Mouse (Mus musculus): Measurements from ENCODE around the gene Plk4.
"Not testable (repeated sequence)": the region's sequence is repeated elsewhere in the genome, so short reads cannot be mapped to it uniquely, and the experiment has no call there.

The Plk4 gene

DNA sequence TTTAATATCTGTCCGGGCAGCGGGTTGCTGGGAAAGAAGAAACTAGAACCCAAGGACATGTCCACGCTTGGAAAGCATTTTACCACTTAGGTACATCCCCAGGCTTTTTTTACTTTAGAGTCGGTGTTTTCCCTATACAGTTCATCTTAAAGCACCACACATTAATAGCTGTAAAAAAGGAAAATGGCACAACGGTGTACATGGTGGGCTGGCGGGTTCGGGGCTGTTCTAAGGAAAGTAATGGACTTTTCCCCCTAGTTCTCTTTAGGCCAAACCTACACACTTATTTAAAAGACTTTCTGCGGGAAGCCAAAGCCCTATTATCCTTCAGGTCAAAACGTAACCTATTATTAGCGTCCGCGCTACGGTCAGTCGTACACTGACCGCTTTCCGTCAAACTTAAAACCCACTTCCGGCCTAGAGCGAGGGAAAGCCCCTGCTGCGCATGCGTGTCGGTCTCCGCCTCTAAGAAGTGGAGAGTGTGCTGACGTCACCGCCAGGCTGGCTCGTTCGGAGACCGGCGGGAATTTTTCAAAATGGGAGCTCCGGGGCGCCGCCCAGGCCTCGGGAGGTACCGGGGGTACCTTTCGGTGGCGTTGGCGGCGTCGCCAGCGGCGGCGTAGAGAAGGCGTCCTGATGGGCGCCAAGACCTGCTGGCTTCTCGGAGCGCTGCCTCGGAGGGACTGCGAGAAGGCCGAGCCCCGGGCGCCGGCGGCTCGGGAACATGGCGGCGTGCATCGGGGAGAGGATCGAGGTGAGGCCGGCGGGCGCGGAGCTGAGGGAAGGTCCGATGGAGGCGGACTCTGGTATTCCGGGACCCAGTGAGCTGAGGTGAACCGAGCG is at the start of gene Plk4:
Gene Plk4 (plus strand): TSS at position 490 of the 843 bp plus-strand sequence.
- DNase-seq (ENCODE audit: low spot score), result peak; percentile 91

DNA sequence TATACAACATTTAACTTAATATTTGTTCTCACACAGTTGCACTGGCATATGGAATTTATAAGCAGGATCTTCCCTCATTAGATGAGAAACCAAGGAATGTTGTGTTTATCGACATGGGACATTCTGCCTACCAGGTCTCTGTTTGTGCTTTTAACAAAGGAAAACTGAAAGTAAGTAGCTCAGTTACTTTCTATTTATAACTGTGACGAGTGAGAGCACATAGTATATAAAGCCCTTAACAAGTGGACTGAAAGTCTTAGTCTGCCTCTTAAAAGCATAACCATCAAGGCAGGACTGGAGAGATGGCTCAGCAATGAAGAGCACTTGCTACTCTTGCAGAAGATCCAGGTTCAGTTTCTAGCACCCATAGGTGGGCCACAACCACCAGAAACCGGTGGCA is 39.1 kb upstream of the Plk4 start:
- DNase-seq (ENCODE audit: low spot score), result no peak

DNA sequence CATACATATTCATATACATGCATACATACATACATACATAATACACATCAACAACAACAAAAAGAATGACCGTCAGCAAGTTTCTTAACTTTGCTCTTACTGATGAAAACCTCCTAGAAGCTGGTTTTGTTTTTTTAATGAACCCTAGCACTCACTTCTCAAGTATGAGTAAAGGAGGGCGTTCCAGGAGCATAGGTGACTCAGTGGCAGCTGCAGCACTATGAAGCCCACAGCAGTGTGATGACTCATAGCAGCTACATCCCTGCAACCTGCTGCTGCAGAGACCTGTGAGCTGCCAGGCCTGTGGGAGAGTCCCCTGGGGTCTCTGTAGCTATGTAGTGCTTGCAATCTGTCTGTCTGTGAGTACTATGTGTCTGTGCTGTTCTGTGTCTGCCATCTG is 38.5 kb upstream of the Plk4 start:
- no peak for DNase-seq (ENCODE audit: low spot score)

DNA sequence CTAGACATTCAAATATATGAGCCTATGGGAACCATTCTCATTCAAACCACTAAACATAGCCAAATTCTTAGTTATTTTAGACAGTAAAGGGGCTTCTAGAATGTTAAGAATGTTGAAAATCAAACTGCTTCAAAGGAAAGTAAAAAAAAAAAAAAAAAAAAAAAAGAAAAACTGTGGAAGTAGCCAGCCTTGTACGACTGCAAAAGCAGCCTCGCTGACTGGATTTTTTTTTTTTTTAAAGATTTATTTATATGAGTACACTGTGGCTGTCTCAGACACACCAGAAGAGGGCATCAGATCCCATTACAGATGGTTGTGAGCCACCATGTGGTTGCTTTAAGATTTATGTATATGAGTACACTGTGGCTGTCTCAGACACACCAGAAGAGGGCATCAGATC is 6.0 kb upstream of the Plk4 start:
- DNase-seq (ENCODE audit: low spot score), result no peak

DNA sequence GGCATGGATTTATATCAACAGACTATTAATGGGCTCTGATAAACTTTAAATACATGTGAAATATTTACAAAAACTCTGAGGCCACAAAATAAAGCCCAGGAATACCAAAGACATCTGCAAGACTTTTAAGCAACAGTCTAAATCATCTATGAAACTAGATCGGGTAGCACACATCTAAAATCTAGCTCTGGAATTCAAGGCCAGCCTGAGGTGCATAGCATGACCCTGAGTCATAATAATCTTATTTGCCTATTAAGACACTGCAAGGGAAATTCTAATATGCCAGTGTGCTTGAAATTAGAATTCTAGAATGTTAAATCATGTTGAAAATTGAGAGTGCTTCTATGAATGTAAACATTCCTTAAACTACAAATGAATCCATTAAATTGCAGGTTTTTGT is 1.8 kb upstream of the Plk4 start:
- DNase-seq (ENCODE audit: low spot score), result no peak

DNA sequence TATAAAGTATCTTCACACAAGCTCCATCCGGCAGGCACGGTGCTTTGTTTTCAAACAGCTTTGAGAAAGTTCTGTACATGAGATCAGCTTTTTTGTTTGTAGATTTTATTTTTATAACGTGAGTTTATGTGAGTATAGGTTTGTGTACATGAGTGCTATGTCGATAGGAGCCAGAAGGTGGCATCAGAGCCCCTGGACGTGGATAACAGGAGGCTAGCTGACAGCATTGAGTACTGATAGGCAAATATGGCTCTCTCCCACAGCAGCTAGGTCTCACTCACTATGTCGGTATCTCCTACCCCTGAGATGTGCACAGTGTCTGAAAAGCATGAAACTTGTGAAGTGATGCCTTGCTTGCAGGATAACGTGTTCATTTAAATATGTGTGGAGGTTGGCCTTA is 1.3 kb upstream of the Plk4 start:
- no peak for DNase-seq (ENCODE audit: low spot score)

DNA sequence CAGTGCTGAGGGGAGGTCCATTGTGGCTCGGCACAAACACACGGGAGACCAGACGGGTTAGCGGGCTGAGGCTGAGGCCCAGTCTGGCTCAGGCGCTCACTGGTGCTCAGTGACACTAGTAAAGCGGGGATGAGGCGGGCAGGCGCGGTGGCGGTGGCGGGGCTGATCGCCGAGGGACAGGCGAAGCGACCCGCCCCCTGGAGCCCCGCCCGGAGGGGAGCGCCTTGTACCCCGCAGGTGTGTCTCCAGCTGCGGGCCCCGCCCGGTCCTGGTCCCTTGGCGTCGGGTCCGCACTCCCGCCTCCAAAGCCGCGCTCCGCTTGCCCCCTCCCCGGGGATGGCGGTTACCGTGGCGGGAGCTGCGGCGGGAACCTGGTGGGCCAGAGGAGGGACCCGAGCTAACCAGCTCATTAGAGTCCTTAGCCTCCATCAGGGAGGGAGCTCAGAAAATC is 579 bp downstream of the Plk4 start:
- DNase-seq (ENCODE audit: low spot score), result no peak

DNA sequence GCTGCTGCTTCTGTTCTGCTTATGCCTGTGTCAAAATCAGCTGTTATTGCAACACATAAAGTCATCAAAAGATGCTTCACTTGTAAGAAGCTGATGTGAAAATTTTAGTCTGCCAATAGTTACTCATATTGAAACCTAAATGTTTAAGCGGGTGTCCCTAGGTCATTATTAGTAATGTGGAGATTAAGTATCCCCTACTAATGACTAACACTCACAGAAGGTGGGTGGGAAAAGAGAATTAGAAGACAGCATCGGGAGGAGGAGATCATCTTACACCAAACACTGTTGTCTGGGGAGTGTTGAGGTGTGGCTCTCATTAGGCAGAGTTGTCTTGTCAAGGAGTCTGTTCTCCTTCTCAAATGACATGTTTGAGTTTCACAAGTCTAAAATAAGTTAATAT is 7.1 kb downstream of the Plk4 start:
- no peak for DNase-seq (ENCODE audit: low spot score)

DNA sequence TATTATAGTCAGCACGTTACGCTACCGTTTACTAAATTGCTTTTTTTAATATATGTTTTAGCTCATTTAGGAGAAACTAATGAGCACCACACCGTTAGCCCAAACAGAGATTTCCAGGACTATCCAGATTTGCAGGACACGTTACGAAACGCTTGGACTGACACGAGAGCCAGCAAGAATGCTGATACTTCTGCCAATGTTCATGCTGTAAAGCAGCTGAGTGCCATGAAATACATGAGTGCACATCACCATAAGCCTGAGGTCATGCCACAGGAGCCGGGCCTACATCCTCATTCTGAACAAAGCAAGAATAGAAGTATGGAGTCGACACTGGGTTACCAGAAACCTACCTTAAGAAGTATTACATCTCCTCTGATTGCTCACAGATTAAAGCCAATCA is 8.9 kb downstream of the Plk4 start:
- DNase-seq (ENCODE audit: low spot score), result no peak

DNA sequence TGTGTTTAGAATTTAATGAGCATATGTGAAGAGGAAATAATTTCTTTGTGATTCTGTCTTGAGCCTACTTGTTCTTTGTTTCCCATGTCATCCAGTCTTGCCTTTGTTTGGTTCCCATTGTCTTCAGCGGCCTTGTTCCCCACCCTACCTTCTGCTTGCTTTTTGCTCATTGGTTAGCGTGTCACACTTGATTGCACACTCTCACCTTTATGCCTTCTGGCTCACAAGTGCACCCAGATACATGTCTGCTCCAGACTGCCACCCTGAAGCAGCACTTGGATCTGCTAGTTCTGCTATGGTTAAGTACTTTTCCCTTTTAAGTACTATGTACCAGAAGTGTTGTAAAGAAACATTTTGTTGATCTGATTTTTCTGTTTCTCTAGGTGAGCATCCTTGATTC is 10.1 kb downstream of the Plk4 start:
- no peak for DNase-seq (ENCODE audit: low spot score)

DNA sequence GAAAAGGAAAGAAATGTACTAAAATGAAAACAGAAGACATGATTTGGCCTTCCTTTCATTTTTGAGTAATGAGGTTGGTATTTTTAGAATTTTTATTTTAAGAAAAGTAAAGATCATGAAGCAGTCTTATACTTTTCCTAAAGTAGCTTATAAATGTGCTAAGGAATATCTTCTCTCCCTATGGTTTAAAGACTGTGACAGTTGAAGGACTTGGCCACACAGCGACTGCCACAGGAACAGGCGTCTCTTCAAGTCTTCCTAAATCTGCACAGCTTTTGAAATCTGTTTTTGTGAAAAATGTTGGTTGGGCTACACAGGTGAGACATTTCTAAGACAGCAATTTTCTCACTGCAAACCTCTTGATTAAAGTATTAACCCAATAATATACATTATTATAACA is 13.5 kb downstream of the Plk4 start:
- no peak for DNase-seq (ENCODE audit: low spot score)

DNA sequence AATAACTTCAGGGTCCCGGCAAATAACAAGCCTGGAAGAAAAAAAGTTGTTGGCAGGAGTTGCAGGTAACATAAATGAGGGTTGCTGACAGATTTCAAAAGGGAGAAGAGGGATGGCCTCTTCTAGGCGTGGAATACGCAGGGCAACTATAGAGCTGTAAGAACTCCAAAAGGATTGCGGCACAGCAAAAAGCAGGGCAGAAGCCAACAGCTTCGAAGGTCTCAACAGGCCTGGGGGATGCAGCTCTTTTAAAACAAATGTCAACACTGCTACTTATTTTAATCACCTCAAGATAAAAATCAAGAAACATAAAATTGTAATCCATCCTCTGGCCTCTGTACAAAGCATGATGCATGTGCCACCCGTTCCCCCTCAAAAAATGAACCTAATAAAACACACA is 45.7 kb downstream of the Plk4 start:
- DNase-seq (ENCODE audit: low spot score), result not testable (repeated sequence)

DNA sequence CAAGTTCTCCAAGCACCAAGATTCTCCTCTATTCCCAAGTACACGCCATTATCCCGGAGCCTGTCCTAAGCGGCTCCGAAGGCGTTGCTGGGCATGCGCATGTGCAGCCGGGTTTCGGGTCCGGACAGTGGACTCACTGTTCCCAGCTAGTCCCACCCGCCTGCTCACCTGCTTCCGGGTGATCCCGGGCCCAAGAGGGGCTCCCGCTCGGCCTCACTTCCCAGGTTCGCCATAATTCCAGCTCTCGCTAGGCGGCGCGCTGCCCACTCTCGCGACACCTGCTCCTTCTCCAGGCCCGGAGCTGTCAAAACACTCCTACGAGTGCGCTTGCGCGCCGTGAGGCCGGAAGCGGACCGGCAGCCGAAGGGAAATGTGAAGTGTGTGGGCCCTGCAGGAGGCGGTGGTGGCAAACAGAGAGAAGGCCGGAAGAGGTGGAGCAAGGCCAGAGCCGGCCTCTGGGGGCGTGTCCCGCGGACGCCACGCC is 46.7 kb downstream of the Plk4 start, which contains the start of gene Mfsd8:
Gene Mfsd8 (minus strand): TSS at position 414 of the 484 bp plus-strand sequence.
- DNase-seq (ENCODE audit: low spot score), result peak; percentile 89

DNA sequence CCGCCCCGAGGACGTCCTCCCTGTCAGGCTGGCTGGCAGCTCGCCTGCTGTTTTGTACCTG is 47.0 kb downstream of the Plk4 start, which contains the start of gene Abhd18:
Gene Abhd18 (plus strand): TSS at position 14 of the 61 bp plus-strand sequence.
- not testable (repeated sequence) for DNase-seq (ENCODE audit: low spot score)

DNA sequence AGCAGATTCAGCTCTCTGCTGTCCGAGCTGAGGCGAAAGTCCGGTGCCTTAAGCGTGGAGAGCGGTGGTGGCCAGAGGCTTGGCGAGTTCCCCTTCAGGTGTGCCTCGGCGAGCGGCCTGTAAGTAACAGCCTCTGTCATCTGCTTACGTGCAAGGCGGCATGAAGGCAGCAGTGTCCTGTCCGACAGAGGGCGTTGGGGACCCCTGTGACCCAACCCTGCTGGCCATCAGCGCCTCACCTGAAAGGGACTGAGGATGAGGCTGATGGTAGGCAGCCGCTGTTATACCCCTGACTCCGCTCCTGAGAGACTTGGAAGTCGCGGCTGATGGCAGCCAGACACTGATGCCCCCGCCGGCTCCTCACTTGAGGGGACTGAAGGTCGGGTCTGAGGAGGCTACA is 47.2 kb downstream of the Plk4 start:
- peak; percentile 34 for DNase-seq (ENCODE audit: low spot score)

DNA sequence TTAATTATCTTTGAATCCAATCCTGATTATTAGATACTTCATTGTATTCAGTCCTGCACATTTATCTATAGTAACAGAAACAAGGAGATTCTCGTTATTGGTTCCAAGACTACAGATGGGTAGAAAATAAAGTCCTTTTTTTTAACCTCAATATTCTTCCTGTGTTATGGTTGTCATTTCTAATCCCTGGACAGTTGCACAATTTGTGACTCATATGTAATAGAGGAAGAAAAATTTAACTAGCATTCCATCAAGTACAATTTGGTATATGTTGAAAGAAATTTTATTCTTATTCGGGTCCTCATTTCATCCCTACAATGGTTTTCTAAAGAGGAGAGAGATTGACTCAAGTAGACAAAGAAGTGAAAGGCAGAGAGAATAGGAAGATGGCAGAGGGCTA is 48.1 kb downstream of the Plk4 start:
- DNase-seq (ENCODE audit: low spot score), result not testable (repeated sequence)

DNA sequence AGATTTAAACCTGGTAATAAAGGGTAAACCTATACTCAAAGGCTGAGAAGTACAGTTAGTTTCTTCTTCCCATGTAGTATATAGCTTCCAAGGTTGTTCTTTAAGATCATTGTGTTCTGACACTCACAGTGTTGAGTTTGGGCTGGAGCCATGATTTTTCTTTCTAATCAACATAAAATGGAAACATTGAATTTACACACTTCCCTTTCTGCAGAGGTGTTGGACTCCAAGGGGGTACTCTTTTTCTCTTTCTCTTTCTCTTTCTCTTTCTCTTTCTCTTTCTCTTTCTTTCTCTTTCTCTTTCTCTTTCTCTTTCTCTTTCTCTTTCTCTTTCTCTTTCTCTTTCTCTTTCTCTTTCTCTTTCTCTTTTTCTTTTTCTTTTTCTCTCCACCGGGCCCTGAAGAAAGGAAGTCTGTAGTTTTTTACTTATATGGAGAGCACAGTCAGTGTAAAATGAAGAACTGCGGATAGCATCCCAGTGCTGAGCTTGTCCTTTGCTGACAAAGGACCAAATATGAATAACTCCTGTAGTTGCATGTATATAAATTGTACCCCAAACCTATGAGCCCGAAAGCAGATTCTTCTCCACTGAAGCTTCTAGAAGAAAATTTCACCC is 53.4 kb downstream of the Plk4 start:
- not testable (repeated sequence) for DNase-seq (ENCODE audit: low spot score)
